Mouse (Mus musculus) cerebellum, adult (tissue): ENCODE measurements at regions not wholly inside any gene's neighbourhood (a gene's known extent, or its start where the extent isn't known, plus 50 kb on each side); places are given as distances from the start of the nearest gene placed in this dataset.
"Not testable (repeated sequence)": the region's sequence is repeated elsewhere in the genome, so short reads cannot be mapped to it uniquely, and the experiment has no call there.

ENCODE experiments used
- ATAC-seq: cut with Nextera tagmentation; 2 replicates; pipeline ENCODE4 v1.9.2; 2017; ENCODE audit warnings: mild to moderate bottlenecking, moderate library complexity, mixed read lengths; ENCODE audit not compliant: insufficient number of reproducible peaks, low FRiP score, low TSS enrichment

- ATAC-seq = not testable (repeated sequence)
These were observed 77.5 kb downstream of the Gm15319 start for GRCm38 (mm10) chr8:20285523-20285922.

GRCm38 (mm10) chr8:20284856-20285255, 78.2 kb downstream of the Gm15319 start:
- ATAC-seq = not testable (repeated sequence)

GRCm38 (mm10) chr8:20283141-20283540, 79.9 kb downstream of the Gm15319 start:
- ATAC-seq = not testable (repeated sequence)

GRCm38 (mm10) chr8:20281201-20281887, 81.7 kb downstream of the Gm15319 start:
- ATAC-seq = not testable (repeated sequence)

GRCm38 (mm10) chr8:20277701-20278100, 85.3 kb downstream of the Gm15319 start:
- ATAC-seq = not testable (repeated sequence)

GRCm38 (mm10) chr8:20276661-20277060, 86.3 kb downstream of the Gm15319 start:
- ATAC-seq = not testable (repeated sequence)

- ATAC-seq = not testable (repeated sequence)
These were observed 89.2 kb downstream of the Gm15319 start for GRCm38 (mm10) chr8:20273844-20274243.

- not testable (repeated sequence) for ATAC-seq
These were observed 95.4 kb downstream of the Gm15319 start for GRCm38 (mm10) chr8:20267520-20268127.

GRCm38 (mm10) chr8:20266776-20267175, 96.2 kb downstream of the Gm15319 start:
- not testable (repeated sequence) for ATAC-seq

GRCm38 (mm10) chr8:20264612-20265011, 98.4 kb downstream of the Gm15319 start:
- not testable (repeated sequence) for ATAC-seq

- not testable (repeated sequence) for ATAC-seq
These were observed 98.9 kb downstream of the Gm15319 start for GRCm38 (mm10) chr8:20264106-20264505.

GRCm38 (mm10) chr8:20262847-20263570, 100.0 kb downstream of the Gm15319 start:
- ATAC-seq = not testable (repeated sequence)

- ATAC-seq = not testable (repeated sequence)
These were observed 100.8 kb downstream of the Gm15319 start for GRCm38 (mm10) chr8:20262253-20262652.

GRCm38 (mm10) chr8:20261452-20262181, 101.4 kb downstream of the Gm15319 start:
- peak; percentile 76 for ATAC-seq

- not testable (repeated sequence) for ATAC-seq
These were observed 102.0 kb downstream of the Gm15319 start for GRCm38 (mm10) chr8:20261007-20261406.

GRCm38 (mm10) chr8:20260125-20260640, 102.8 kb downstream of the Gm15319 start:
- ATAC-seq = not testable (repeated sequence)

GRCm38 (mm10) chr8:20259662-20260061, 103.3 kb downstream of the Gm15319 start:
- not testable (repeated sequence) for ATAC-seq
